Mouse (Mus musculus) intestine, embryonic 16.5 days (tissue): ENCODE results near the gene 4933424G06Rik. TPM values are rescaled to one million over a fixed set of nuclear protein-coding genes. Genes with fewer than 3 reads are reported as not detected.

Experiments
- ATAC-seq: fragments of 200-750 bp; cut with Nextera tagmentation; 2 replicates; pipeline ENCODE4 v1.8.0; 2017; ENCODE audit warnings: moderate TSS enrichment, moderate library complexity
- H3K27ac ChIP-seq: fragments of 300-500 bp; sonication (generic); 2 replicates; pipeline ENCODE4 v1.5.1; 2014; ENCODE audit warnings: mild to moderate bottlenecking, low read length
- H3K27me3 ChIP-seq: fragments of 300-500 bp; sonication (generic); replicated peaks from 2 replicates; pipeline ENCODE4 v1.6.1; 2014; ENCODE audit warnings: low read length, control low read depth, mixed read lengths; ENCODE audit not compliant: control insufficient read depth, insufficient read depth
- H3K36me3 ChIP-seq: fragments of 300-500 bp; sonication (generic); 2 replicates; pipeline ENCODE4 v1.6.1; 2014; ENCODE audit warnings: low read length, control low read depth; ENCODE audit not compliant: control insufficient read depth, insufficient read depth
- H3K4me1 ChIP-seq: fragments of 300-500 bp; sonication (generic); 2 replicates; pipeline ENCODE4 v1.6.1; 2014; ENCODE audit warnings: low read length, control low read depth, mixed read lengths; ENCODE audit not compliant: control insufficient read depth, insufficient read depth
- H3K4me2 ChIP-seq: fragments of 300-500 bp; sonication (generic); 2 replicates; pipeline ENCODE4 v1.6.1; 2014; ENCODE audit warnings: low read depth, low read length, control low read depth
- H3K4me3 ChIP-seq: fragments of 300-500 bp; sonication (generic); 2 replicates; pipeline ENCODE4 v1.5.1; 2014; ENCODE audit warnings: mild to moderate bottlenecking, low read length
- H3K9ac ChIP-seq: fragments of 300-500 bp; sonication (generic); 2 replicates; pipeline ENCODE4 v1.6.1; 2014; ENCODE audit warnings: low read depth, low read length
- H3K9me3 ChIP-seq: fragments of 300-500 bp; sonication (generic); 2 replicates; pipeline ENCODE4 v1.6.1; 2016; ENCODE audit warnings: low read length, control low read depth; ENCODE audit not compliant: control insufficient read depth
- WGBS: fragments of 180-500 bp; shearing (Covaris S2); extraction: QIAGEN DNeasy Blood & Tissue Kit; methylation state at CpG from one replicate; pipeline ENCODE4 v1.1.7; 2014; 5-methylcytosine and 5-hydroxymethylcytosine counted together
- polyA plus RNA-seq: library from polyadenylated mRNA; unstranded; fragments of >200 nt; fragmentation: Nextera tagmentation; extraction: Ambion mirVana; gene quantifications from 2 replicates; pipeline ENCODE4 v1.2.1, GENCODE M21; 2015

4933424G06Rik gene
- polyA plus RNA-seq, 1 experiment from 2014 or later, result 0.12 TPM

DNA sequence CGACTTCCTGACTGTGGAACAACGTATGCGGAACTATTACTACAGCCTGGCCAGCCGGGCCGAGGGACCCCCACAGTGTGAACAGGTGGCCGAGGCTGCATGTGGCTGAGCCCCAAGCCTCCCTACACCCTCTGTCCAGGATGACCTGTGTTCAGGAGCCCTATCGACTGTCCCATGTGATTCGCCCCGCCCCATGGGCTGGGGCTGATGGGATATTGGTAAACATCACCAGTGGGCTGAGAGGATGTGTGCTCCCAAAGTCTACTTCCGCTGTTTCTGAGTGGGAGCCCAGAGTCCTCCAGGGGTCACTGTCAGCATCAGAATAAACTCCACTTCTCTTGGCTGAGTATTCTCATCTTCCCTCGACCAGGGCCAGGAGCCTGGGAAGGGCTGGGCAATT is 72.5 kb downstream of the 4933424G06Rik start:
- no peak for ATAC-seq
- H3K27ac ChIP-seq, result no peak overlapping the region
- no peak overlapping the region for H3K9ac ChIP-seq
- no peak overlapping the region for H3K4me3 ChIP-seq
- 0 out of 2 replicates have a peak, but pooled peaks cover 6% of the 10 kb centered on the region for H3K4me1 ChIP-seq
- no peaks in the 10 kb centered on the region for H3K27me3 ChIP-seq
- H3K9me3 ChIP-seq, result no peaks in the 10 kb centered on the region
- WGBS, result 74% methylated on average over 11 of the region's 11 CpGs
- H3K4me2 ChIP-seq, result no peak overlapping the region
- H3K36me3 ChIP-seq, result no peaks in the 10 kb centered on the region

DNA sequence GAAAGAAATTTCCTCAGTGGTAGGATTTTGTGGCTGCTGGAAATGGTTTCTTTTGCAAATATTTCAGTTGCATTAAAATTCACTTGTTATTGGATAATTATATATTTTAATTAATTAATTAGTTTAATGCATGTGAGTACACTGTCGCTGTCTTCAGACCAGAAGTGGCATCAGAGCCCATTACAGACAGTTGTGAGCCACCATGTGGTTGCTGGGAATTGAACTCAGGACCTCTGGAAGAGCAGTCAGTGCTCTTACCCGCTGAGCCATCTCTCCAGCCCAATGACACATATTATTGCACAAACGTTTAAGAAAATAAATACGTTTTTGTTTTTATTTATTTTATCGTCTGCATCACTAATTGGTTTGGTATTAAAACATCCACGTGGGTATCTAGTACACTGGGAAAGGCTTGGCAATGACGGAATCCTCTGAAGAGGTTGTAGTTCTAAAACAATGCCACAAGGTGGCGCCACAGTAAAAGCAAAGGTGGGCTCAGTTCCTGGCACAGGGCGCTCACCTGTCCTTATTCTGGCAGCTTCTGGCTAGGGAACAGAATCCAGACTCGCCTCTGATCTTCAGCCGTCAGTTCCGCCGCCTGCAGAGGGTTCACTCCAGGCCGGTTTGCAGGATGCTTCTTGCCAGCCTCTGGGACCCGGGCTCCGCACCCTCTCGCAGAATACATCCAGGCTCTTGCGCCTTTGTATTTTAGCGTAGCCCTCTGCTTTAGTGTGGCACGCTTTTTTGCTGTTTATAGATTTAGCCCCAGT is 74.6 kb downstream of the 4933424G06Rik start:
- Histone ChIP-seq H3K4me3 (peak overlapping the region; percentile 50), H3K27me3 (no peaks in the 10 kb centered on the region), H3K36me3 (no peaks in the 10 kb centered on the region), H3K27ac (no peak overlapping the region), H3K9me3 (no peaks in the 10 kb centered on the region), H3K9ac (peak overlapping the region; percentile 64), H3K4me1 (0 out of 2 replicates have a peak, but pooled peaks cover 6% of the 10 kb centered on the region), H3K4me2 (peak overlapping the region; percentile 94)
- peak; percentile 77 for ATAC-seq
- 3% methylated on average over 20 of the region's 20 CpGs for WGBS

- no peak overlapping the region for H3K27ac ChIP-seq
- no peaks in the 10 kb centered on the region for H3K9me3 ChIP-seq
- peak overlapping the region; percentile 94 for H3K4me2 ChIP-seq
- peak overlapping the region; percentile 50 for H3K4me3 ChIP-seq
- peak overlapping the region; percentile 64 for H3K9ac ChIP-seq
- 1% methylated on average over 16 of the region's 16 CpGs for WGBS
- 0 out of 2 replicates have a peak, but pooled peaks cover 6% of the 10 kb centered on the region for H3K4me1 ChIP-seq
- H3K36me3 ChIP-seq, result no peaks in the 10 kb centered on the region
- peak; percentile 47; the same call in 1 of the 2 replicates for ATAC-seq
- no peaks in the 10 kb centered on the region for H3K27me3 ChIP-seq
Observed at GRCm38 (mm10) chr1:36785238-36785641, 75.3 kb downstream of the 4933424G06Rik start.

DNA sequence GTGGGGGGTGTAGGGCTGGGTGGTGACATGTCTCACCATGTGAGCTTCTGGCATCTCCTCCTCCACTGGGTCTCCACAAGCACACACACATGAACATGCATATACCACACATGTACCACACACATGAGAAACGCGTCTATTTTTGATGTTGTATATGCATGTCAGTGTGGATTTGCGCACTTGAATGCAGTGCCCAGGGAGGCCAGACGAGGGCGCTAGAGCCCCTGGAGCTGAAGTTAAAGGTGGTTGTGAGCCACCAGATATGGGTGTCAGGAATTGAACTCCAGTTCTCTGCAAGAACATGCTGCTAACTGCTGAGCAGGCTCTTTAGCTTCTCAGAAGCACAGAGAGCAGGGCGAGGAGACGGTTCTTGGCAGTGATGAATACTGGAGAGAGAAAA is 76.4 kb downstream of the 4933424G06Rik start:
- Histone ChIP-seq H3K27ac (no peak overlapping the region), H3K4me1 (0 out of 2 replicates have a peak, but pooled peaks cover 6% of the 10 kb centered on the region), H3K36me3 (no peaks in the 10 kb centered on the region), H3K9me3 (no peaks in the 10 kb centered on the region), H3K4me2 (no peak overlapping the region), H3K9ac (no peak overlapping the region), H3K27me3 (no peaks in the 10 kb centered on the region), H3K4me3 (no peak overlapping the region)
- WGBS, result 86% methylated on average over 7 of the region's 7 CpGs
- no peak for ATAC-seq

DNA sequence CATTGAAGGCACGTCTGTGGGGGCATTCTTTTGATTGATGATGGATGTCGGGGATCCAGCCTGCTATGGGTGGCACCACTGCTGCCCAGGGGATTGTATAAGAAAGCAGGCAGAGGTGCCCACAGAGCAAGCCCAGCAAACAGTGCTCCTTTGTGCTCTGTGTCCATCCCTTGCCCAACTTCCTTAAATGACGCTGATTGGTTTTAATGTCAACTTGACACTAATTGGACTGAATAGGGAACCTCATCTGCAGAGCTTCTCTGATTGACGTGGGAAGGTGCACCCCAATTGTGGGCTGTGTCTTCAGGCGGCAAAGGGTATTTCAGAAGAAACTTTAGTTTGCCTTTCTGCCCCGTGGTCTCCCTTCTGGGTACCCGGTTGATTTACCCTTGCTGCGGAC is 79.5 kb downstream of the 4933424G06Rik start:
- H3K4me3 ChIP-seq, result no peak overlapping the region
- no peak overlapping the region for H3K27ac ChIP-seq
- H3K27me3 ChIP-seq, result no peaks in the 10 kb centered on the region
- H3K9me3 ChIP-seq, result no peaks in the 10 kb centered on the region
- 0 out of 2 replicates have a peak, but pooled peaks cover 6% of the 10 kb centered on the region for H3K4me1 ChIP-seq
- H3K36me3 ChIP-seq, result peaks cover 12% of the 10 kb centered on the region; the same call in 1 of the 2 replicates
- no peak overlapping the region for H3K9ac ChIP-seq
- no peak for ATAC-seq
- WGBS, result 77% methylated on average over 8 of the region's 8 CpGs
- no peak overlapping the region for H3K4me2 ChIP-seq

GRCm38 (mm10) chr1:36796711-36797110 is 86.8 kb downstream of the 4933424G06Rik start:
- peaks cover 41% of the 10 kb centered on the region for H3K36me3 ChIP-seq

DNA sequence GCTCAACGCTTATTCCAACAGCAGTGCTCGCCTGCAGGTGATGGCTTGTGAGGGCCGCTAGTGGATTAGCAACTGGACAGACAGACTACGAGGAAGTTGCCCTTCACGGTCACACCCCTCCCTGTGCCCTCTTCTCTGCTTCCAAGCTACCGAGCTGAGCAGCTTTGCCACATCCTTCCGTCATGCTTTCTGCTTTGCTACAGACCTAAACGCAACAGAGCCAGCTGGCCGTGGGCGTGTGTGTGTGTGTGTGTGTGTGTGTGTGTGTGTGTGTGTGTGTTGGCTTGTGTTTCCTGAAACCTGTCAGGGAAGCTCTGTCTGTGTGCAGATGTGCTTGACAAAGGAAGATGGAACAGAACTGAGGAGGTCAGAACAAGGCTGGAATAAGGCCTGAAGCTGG is 87.5 kb downstream of the 4933424G06Rik start:
- 0 out of 2 replicates have a peak, but pooled peaks cover 4% of the 10 kb centered on the region for H3K4me1 ChIP-seq
- ATAC-seq, result no peak
- H3K4me2 ChIP-seq, result no peak overlapping the region
- H3K36me3 ChIP-seq, result peaks cover 39% of the 10 kb centered on the region
- no peak overlapping the region for H3K9ac ChIP-seq
- no peak overlapping the region for H3K27ac ChIP-seq
- H3K4me3 ChIP-seq, result no peak overlapping the region
- WGBS, result 75% methylated on average over 10 of the region's 10 CpGs
- H3K27me3 ChIP-seq, result no peaks in the 10 kb centered on the region
- no peaks in the 10 kb centered on the region for H3K9me3 ChIP-seq

More at GRCm38 (mm10) chr1:36796711-36797110, 86.8 kb downstream of the 4933424G06Rik start:
- 85% methylated on average over 7 of the region's 7 CpGs for WGBS
- no peak overlapping the region for H3K9ac ChIP-seq
- H3K27me3 ChIP-seq, result no peaks in the 10 kb centered on the region
- H3K4me1 ChIP-seq, result 0 out of 2 replicates have a peak, but pooled peaks cover 4% of the 10 kb centered on the region
- no peak for ATAC-seq
- no peak overlapping the region for H3K4me3 ChIP-seq
- no peak overlapping the region for H3K27ac ChIP-seq
- no peak overlapping the region for H3K4me2 ChIP-seq
- H3K9me3 ChIP-seq, result no peaks in the 10 kb centered on the region

DNA sequence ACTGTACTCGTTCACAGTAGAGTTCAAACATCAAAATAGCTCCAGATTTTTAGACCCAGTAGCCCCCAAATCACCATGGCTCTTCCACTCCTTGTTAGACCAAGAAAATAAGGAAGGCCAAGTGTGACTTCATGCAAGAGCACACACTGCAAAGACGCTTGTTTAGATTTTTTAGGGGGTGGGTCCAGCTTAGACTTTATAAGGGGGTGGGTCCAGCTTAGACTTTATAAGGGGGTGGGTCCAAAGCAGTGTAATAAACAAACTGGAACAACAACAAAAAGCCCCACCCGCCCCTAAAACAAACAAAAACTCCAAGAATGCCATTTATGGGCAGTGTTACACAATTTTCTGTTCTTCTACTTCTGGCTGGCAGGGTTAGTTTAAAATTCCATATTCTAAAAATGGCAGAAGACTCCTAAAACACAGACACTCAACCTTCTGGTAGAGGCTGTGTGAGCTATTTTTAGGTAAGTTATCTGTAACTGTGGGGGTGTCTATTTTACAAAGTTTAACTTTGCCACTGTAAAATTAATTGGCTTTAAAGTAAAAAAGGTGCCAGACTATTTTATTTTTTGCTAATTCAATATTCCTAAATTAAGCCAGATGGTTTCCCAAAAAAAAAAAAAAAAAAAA is 90.5 kb downstream of the 4933424G06Rik start:
- no peak overlapping the region for H3K4me3 ChIP-seq
- H3K4me1 ChIP-seq, result 0 out of 2 replicates have a peak, but pooled peaks cover 4% of the 10 kb centered on the region
- no peak for ATAC-seq
- H3K27me3 ChIP-seq, result no peaks in the 10 kb centered on the region
- no peaks in the 10 kb centered on the region for H3K9me3 ChIP-seq
- WGBS, result 76% methylated on average over 3 of the region's 3 CpGs
- no peak overlapping the region for H3K27ac ChIP-seq
- H3K36me3 ChIP-seq, result peaks cover 31% of the 10 kb centered on the region
- H3K4me2 ChIP-seq, result no peak overlapping the region
- no peak overlapping the region for H3K9ac ChIP-seq

DNA sequence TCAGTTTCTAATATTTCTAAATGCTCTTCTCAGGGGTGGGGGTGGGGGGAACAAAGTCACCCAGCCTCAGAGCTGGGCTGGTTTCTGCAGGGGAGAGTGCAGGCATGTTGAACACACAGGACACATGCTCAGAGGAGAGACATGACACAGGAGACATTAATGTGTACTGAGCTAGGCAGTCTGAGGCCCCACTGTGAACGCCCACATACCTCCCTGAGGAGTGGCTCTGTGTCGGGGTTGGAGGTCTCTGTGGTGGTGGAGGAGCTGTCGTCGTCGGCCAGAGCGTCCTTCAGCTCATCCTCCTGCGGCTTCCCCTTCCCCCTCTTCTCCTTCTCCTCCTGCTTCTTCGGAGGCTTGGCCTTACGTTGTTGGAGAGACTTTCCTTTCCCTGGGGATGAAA is 94.3 kb downstream of the 4933424G06Rik start:
- Histone ChIP-seq H3K4me1 (no peaks in the 10 kb centered on the region), H3K36me3 (peaks cover 17% of the 10 kb centered on the region), H3K9ac (no peak overlapping the region), H3K4me3 (no peak overlapping the region), H3K27me3 (no peaks in the 10 kb centered on the region), H3K27ac (no peak overlapping the region), H3K4me2 (no peak overlapping the region), H3K9me3 (no peaks in the 10 kb centered on the region)
- 60% methylated on average over 9 of the region's 9 CpGs for WGBS
- peak; percentile 74 for ATAC-seq
